Mouse (Mus musculus) E14TG2a.4 (cell line): Measurements from ENCODE around the gene Pla2g4c.

ENCODE experiments used
- CTCF ChIP-seq: conservative IDR thresholded peaks from 2 replicates; pipeline ENCODE4 v1.5.1; 2014; ENCODE audit warnings: low read length
- NANOG ChIP-seq: IDR thresholded peaks from 2 replicates; pipeline ENCODE4 v1.6.1; 2014; ENCODE audit warnings: borderline replicate concordance, low read length, mixed read lengths
- POU5F1 ChIP-seq: IDR thresholded peaks from 2 replicates; pipeline ENCODE4 v1.6.1; 2014; ENCODE audit warnings: low read length, borderline replicate concordance

DNA sequence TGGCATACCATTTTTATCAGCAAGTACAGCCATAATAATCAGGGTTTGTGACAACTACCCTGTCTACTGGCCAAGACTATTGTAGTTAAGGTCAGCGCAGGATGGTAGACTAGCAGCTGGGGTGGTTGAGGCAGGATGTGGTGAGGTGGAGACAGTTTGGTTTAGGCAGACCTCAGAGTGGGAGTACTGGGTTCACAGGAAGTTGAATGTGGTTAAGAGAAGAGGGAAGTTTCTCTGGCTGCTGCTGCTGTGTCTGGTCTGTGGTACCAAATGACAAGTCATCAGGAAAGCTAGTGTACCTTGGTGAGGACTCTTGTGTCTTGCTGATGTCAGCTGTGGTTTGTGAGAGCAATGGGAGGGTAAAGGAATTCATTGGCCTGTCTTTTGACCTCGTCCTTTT, 21.7 kb upstream of the Pla2g4c start:
- TF ChIP-seq CTCF (no peak), NANOG (no peak), POU5F1 (no peak)
